Mouse (Mus musculus): ENCODE measurements around the gene Vrk2.

The Vrk2 gene

DNA sequence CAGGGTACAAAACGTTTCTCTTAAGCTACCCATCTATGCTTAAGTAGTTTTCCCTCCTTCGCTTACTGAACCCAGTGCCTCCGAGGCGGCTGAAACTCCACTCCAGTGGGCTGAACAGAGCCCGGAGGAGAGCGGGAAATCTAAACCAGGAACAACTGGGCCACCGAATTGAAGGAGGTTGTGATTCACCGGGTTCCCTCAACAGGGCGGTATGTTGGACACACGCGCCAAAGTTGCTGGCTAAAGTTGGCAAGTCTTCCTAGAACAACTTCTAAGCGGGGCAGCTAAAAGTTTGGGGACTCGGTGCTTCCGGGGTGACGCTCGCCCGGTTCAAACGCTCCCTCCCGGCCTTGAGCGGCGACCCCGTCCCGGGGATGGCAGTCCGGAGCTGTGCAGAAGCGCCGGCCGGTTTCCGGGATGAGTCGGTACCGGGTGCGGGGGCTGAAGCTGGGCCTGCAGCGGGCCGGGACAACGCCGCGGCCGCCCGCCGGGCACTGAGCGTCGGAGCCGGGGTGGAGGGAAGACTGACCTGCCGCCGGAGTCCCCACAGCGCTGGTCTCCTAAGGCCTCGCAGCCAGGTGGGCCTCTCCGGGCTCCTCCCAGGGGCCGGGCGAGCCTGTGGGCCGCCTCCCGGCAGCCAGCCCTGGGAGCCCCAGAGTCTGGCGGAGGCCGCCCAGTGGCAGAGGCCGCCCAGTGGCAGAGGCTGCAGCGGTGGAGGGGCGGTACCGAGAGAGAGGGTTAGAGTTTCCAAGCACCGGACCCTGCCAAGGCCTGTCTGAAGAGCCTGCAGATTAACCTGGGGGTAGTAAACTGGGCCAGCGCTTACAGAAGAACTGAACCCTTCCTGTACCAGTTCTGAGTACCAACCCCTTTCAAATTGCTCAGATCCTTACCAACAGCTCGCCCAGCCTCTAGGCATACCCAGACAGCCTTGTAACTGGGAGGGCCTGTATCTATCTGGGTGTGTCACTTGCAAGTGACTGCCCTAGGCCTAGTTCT is at the start of gene Vrk2, which contains the start of gene Gm6899:
Gene Vrk2, minus strand, starts transcription at position 939 of the 999 bp plus-strand sequence.
Gene Gm6899, plus strand, starts transcription at position 181 of the 999 bp plus-strand sequence.
- DNase-seq (ENCODE audit: low read depth, low spot score): peak; percentile 71

DNA sequence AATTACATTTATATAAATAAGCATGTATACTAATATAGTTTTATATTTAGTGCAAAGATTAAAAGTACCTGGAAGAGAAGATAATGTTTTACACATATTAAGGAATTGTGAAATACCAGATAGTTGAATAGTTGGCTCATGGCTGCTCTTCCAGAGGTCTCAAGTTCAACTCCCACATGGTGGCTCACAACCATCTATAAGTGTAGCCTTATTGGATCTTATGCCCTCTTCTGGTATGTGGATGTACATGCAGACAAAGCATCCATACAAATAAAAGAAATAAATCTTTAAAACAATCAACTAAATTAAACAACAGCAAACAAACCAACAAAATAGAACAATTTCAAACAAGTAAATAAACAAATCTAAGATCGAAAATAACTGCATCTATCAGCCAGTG is 48.3 kb upstream of the Vrk2 start:
- no peak for DNase-seq (ENCODE audit: low read depth, low spot score)

DNA sequence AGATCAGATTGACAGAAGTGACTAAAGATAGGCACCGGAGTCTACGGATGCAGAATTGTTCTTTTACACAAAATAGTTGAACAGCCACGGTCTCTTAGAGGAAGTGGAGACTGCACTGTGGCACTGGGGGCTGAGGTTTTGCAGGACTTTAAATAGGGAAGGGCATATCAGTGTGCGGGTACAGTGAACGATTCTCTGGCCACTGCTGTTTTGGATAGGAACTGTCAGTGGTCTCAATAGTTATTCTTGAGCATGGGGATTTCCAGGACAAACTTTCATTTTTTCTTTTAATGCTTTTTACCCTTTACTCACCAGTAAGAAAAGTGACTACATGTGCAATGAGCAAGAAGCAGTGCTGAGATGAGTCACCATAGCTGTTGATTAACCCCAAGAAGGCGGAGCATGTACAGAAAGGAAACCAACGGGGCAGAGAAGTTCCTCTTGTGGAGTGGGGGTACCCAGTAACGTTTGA is 46.6 kb upstream of the Vrk2 start:
- DNase-seq (ENCODE audit: low read depth, low spot score): no peak

DNA sequence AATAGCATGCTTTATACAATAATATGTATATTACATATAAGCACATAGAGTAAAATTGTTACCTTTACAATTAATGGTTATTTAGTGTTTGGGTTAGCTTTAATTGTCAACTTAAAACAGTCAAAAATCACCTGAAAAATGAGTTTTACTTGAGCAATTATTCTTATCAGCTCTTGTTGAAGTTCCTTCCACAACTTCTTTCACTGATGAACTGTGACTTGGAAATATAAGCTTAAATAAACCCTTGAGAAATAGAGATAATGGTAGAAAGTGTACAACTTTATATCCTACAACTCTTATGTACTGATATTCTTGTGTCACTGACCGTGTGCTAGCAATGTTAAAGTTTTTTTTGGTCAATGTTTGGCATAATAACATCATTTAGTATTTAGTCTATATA is 42.4 kb upstream of the Vrk2 start:
- no peak for DNase-seq (ENCODE audit: low read depth, low spot score)

DNA sequence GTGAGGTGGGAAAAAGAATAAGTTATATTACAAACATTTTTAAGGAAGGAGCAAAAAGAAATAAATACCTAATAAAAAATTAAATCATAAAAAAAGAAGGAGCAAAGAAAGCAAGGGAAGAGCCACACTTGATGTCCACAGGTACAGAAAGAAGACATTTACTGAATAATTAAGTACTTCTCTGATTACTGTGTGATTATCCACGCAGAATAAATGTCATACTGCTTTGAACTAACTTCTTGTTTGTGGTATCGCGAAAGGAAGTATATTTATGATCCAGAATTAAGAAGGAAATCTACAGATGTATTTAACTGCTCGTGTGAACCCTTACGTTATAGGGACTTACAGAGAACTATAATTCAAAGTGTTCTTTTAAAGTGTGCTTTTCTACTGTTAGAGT is 28.9 kb upstream of the Vrk2 start:
- DNase-seq (ENCODE audit: low read depth, low spot score): no peak

DNA sequence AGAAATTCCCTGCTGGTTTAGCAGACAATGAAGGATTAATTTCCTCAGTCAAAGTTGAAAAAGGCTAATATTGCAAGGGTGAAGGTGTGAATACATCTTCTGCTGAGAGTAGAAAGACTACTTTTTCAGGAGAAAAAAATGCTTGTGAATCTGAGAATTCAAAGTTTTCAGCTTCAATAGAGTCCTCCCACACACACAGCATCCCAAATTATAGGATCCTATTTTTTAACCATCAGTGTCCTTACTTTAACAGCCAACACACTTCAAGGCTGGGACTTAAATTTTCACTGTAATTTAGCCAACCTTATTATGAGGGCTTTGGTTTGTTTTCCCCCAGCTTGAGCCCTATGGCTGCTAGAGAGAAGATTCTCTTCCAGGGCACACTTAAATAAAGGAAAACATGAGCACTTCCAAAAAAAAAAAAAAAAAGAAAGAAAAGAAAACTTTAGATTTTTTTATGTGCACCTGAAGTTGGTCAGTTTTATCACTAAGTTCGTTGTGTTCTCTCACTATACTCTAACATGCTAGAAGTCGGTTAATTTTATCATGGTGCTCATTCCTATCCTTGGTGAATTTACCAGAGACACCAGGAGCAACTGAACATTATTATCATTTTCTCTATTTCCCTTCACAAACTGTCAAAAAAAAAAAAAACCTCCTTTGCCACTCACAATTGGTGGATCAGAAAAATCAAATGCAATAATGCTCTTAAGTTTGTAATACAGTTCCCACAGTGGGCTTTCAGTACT is 24.9 kb upstream of the Vrk2 start:
- DNase-seq (ENCODE audit: low read depth, low spot score): no peak

DNA sequence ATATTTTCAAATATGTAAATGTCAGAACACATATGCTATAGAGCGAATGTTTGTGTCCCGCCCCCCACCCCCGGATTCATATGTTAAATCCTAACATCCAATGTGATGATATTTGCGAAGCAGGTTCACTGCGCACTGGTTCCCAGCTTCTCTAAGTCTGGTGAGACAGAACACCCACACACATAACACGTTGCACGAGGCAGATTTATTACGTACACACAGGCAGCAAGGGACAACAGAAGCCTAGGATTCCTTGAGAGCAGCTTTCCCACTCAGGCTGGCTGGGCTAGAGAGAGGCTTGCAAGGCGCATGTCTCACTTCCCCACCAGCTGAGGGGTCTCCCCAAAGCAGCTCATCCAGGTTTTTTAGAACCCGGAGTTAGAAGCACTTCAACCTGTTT is 15.0 kb upstream of the Vrk2 start:
- no peak for DNase-seq (ENCODE audit: low read depth, low spot score)

DNA sequence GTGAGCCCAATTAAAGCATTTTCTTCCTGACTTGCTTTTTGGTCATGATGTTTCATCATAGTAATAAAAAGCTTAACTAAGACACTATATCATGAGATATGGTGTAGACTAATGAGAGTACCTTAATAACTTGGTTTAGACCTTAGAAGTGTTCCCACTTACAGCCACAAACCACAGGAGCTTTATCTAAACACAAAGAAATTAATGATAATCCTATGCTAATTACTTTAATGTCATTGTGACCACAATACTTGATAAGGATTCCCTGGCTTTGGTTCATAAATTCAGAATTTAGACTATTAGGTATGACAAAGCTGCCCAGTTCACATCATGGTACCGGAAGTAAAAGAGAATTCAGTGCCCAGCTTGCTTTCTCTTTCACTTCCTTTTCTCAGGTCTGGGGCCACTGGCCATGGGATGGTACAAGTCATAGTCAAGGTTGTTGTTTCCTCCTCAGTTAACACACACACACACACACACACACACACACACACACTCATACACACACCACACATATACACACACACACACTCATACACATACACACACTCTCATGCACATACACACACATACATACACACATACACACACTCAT is 10.4 kb upstream of the Vrk2 start:
- DNase-seq (ENCODE audit: low read depth, low spot score): no peak

DNA sequence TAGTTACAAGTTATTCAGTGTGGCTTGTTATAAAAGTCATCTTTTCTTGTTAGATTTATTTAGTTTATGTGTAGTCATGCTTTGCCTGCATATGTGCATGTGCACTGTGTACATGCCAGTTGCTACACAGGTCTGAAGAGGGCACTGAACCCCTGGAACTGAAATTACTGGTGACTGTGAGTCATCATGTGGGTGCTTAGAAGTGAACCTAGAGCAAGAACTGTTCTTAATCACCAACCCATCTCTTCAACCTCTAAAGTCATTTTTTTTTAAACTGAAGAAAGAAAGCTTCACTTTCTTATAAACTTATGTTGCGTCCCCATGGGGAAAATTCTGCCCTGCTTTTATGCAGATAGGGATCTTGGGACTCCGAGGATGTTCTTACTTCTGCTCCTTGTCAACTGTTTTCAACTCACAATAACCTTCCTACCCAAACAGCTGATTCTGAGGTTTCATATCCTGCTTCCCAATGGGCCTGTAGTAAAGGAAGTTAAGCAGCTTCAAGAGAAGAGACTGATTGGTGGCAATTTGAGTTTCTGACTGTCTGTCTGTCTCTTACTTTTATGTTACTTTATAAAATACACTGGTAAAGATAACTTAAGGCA is 7.9 kb upstream of the Vrk2 start:
- DNase-seq (ENCODE audit: low read depth, low spot score): no peak

DNA sequence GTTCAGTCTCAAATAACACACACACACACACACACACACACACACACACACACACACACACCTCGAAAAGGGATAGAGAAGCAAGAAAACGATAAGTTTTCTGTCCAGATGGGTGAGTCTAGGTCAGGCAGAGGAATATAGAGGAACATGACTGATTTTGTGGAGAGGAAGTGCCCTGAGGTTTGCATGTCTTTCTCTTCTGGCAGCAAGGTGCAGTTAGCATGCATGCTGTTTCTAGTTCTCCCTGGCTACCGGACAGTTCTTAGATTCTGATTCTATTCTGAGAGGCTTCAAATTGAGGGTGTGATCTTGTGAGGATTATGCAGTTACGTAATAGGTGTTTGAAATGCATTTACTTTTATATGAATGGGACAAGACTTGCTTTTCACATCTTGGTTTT is 6.9 kb upstream of the Vrk2 start:
- no peak for DNase-seq (ENCODE audit: low read depth, low spot score)

DNA sequence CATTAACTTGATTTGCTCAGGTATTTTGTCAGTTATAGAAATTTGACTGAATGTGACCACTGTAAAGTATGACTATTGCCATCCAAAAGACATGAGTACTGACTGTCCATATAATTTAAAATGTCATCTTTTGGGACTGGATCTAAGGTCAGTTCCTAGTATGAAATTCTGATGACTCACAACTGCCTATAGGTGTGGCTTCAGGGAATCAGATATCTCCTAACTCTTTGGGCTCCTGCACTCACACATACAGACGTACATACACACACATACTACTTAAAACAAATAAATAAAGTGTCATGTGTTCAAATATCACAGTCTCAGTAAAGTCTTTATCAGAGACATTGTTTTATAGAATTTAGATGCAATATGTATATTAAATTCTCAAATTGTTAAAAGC is 5.1 kb upstream of the Vrk2 start:
- DNase-seq (ENCODE audit: low read depth, low spot score): no peak

DNA sequence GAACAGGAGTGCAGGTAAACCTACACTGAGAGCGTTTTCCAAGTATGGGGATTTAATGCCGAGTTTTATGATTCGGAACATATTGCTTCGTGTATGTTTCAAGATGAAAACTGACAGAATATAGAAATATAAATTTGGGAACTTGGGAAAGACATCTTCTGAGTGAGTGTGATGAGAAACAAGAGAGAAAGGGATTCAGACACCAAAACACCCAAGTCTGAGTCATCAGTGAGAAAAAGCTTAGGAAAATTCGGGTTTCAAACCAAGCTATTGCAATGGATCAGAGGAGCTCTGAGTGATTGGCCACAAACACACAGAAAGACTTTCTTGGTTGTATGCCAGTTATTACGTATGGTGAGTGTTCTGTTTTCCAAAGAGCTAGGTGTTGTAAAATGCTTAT is 4.0 kb upstream of the Vrk2 start:
- no peak for DNase-seq (ENCODE audit: low read depth, low spot score)

DNA sequence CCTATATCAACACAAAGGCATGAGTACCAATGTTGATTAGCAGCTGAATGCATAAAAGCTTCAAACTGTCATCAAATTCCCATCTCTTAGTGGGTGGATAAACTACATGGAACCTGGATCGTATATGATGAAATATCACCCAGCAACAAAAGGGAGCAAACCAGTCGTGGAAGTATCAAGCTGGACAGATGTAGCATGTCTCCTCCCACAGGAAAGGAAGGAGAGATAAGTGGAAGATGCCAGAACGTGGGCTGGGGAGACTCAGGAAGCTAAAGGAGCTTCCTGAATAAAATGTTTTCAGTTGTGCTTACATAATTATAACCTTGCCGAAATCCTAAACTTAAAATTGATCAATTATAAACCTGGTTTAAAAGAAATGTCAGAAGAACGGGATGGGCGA is 3.3 kb upstream of the Vrk2 start:
- no peak for DNase-seq (ENCODE audit: low read depth, low spot score)

DNA sequence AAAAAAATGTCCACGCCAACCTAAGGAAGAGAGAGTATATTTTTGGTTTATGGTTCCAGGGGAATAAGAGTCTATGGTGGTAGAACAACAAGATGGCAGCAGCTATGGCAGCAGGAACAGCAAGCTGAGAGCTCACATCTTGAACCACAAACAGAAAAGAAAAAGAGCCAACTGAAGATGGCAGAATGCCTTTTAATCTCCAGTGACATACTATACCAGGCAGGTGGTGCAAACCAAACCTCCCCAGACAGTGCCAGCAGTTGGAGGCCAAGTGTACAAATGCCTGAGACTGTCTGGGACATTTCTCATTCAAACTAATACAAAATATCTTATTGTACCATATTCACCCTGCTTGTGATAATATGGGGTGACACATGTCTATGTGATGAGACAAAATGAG is 2.4 kb upstream of the Vrk2 start:
- DNase-seq (ENCODE audit: low read depth, low spot score): no peak

DNA sequence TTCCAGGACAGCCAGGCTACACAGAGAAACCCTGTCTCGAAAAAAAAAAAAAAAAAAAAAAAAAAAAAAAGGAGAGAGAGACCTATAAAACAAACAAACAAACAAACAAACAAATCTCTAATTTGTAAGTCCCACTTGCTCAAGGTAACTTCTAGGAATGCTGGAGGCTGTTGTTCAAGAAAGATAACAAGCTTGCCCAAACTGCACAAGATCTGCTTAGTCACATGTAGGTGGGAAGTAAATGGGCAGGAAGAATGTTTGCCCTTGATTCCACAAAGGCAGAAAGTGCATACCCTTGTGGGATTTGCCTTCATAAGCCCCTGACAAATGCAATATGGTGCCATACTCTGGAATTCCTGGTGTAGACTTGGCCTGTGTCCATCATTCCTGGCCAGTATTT is 688 bp upstream of the Vrk2 start:
- DNase-seq (ENCODE audit: low read depth, low spot score): no peak

DNA sequence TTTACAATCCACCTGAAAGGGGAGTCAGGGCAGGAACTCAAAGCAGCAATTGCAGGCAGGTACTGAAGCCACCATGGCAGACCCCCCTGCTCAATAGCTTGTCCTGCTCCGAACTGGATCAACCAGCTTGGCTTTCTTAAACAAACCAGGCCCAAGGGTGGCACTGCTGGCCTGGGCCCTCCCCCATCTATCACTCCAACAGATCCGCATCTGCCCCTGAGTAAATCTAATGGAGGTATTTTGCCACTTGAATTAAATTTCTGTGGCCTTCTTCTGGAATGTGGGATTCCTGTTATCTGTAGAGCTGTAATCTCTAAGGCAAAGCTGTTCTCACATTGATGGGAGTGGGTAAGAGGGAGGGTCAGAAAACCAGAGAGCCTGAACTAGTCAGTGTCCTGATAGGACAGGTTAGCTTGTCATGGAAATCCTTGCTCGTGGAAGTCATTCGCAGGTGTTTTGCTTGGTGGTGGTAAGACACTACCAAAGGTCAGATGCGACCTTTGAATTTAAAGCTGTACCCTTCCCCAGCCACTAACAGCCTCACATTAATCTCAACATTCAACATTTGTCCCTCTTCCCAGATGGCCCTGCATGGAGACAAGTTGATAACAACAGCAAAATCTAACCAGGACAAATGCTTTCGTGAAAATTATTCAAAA is 1.3 kb downstream of the Vrk2 start:
- DNase-seq (ENCODE audit: low read depth, low spot score): no peak

DNA sequence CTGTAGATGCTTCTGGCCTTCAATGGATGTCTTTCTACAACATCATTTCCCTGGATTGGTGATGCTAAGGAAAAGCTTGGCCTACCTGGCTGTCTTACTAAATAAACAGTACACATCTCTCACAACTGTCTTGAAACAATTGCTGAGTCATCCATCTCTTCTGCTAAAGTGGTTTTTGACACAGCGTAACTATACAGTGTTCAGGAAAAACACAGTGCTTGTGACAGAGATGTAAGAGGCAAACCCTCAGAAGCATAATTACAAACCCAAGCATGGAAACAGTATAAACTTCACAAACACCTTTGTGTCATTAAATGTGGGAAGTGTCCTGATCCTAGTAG is 6.6 kb downstream of the Vrk2 start:
- no peak for DNase-seq (ENCODE audit: low read depth, low spot score)

DNA sequence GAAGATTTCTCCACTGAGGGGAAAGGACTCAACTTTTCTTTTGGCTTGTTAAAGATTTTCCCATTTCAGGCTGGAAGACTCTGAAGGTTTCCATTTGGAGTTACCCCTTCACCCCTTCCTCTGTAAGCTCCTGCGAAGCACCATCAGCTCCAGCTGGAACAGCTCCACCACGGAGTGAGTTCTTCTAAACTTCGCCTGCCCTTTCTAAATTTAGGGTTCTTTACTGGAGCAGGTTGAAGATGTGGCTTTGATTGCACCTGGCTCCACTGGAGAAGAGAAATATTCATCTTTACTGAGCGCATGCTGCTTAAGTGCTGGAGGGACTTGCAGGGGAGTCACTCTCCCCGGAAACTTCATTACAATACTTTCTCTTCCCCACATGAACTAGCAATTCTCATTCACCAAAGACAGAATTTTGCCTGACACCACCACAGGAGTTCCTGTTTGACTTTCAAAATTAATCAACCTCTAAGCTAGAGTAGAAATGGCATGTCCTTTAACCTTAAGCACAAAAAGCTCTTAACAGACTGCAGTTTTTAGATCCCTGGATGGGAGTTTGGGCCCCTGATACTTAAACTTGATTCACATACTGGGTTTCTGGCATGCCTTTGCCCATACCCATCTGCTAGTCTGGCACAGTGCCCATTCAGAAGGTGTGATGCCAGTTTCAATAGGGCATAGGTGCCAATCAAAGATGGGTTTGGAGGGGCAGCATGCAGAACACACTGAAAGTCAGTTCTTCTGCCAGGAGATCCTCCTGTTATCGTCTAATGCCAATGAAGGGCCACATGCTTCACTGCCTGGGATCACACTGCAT is 7.2 kb downstream of the Vrk2 start:
- DNase-seq (ENCODE audit: low read depth, low spot score): no peak

DNA sequence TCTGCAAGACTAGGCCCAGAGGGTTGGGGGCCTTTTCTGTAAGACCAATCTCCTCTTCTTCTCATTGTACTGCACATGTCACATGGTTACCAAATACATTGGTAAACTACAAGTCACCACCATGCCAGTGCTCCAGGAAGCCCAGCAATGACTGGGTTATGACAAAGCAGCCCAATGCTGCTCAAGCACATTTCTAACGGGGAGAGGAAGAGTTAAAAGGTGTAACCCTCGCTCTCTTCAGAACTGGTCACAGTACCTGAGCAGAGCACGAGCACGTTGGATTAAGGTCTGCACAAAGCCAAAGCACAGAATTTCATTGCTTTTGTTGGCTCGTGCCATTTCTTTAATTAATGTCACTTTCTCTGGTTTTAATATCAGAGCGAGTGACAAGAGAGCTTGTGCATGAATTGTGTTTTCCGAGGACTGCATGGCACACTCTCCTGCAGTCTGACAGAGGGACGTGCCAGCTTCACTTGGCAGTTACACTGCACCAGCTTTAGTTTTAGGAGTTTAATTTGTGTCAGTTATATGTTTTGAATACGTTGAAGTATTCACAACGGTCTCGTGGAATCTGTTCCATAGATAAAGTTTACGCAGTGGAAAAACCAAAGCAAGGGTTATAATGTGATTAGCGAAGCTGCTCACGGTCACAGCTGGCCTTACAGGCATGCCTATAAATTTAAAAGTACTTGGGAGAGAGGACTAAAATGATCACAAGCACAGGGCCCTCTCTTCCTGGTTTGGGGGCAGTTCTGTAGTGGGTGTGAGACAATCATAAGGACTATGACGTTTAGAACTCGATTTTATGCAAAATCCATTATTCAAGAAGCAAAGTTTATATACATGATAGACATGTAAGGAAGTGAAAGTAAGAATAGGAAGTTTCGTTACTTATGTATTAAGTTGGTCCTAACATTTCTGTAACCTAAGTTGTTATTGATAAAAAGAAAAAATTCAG is 8.1 kb downstream of the Vrk2 start:
- DNase-seq (ENCODE audit: low read depth, low spot score): no peak

All from WW6 (cell line).